Mouse (Mus musculus): ENCODE measurements around the gene Desi2. TPM values are rescaled to one million over a fixed set of nuclear protein-coding genes. Genes with fewer than 3 reads are reported as not detected.
"Not testable (repeated sequence)": the region's sequence is repeated elsewhere in the genome, so short reads cannot be mapped to it uniquely, and the experiment has no call there.

Desi2 gene
- polyA plus RNA-seq, 1 experiment from 2014 or later, result 20.6 TPM

- Histone ChIP-seq H3K4me1 (ENCODE audit: control insufficient read depth, insufficient read depth, low read length) (no peaks in the 10 kb centered on the region), H3K27ac (ENCODE audit: low read length) (no peak overlapping the region), H3K4me2 (ENCODE audit: low read depth, low read length) (no peak overlapping the region), H3K4me3 (ENCODE audit: low read length) (no peak overlapping the region), H3K9ac (ENCODE audit: low read length) (no peak overlapping the region), H3K36me3 (ENCODE audit: control insufficient read depth, insufficient read depth) (peaks cover 25% of the 10 kb centered on the region), H3K9me3 (replicated peaks; ENCODE audit: control insufficient read depth, low read length) (no peaks in the 10 kb centered on the region), H3K27me3 (ENCODE audit: control insufficient read depth, insufficient read depth, low read length) (no peaks in the 10 kb centered on the region)
- 86% methylated on average over 1 of the region's 1 CpGs for WGBS
- ATAC-seq (replicated peaks; ENCODE audit: extremely low read depth, insufficient read depth, low FRiP score), result no peak
Observed at GRCm38 (mm10) chr1:178248107-178248820, 61.0 kb downstream of the Desi2 start.

- no peak overlapping the region for H3K27ac ChIP-seq (ENCODE audit: low read length)
- no peak overlapping the region for H3K4me3 ChIP-seq (ENCODE audit: low read length)
- ATAC-seq (replicated peaks; ENCODE audit: extremely low read depth, insufficient read depth, low FRiP score), result no peak
- peaks cover 5% of the 10 kb centered on the region for H3K4me1 ChIP-seq (ENCODE audit: control insufficient read depth, insufficient read depth, low read length)
- no peak overlapping the region for H3K9ac ChIP-seq (ENCODE audit: low read length)
- 86% methylated on average over 4 of the region's 4 CpGs for WGBS
- no peaks in the 10 kb centered on the region for H3K27me3 ChIP-seq (ENCODE audit: control insufficient read depth, insufficient read depth, low read length)
- H3K4me2 ChIP-seq (ENCODE audit: low read depth, low read length), result no peak overlapping the region
- H3K9me3 ChIP-seq (replicated peaks; ENCODE audit: control insufficient read depth, low read length), result no peaks in the 10 kb centered on the region
- H3K36me3 ChIP-seq (ENCODE audit: control insufficient read depth, insufficient read depth), result peaks cover 22% of the 10 kb centered on the region
Observed at GRCm38 (mm10) chr1:178254598-178254997, 67.4 kb downstream of the Desi2 start.

- no peak overlapping the region for H3K4me3 ChIP-seq (ENCODE audit: low read length)
- no peak overlapping the region for H3K27ac ChIP-seq (ENCODE audit: low read length)
- H3K9me3 ChIP-seq (replicated peaks; ENCODE audit: control insufficient read depth, low read length), result no peaks in the 10 kb centered on the region
- H3K4me2 ChIP-seq (ENCODE audit: low read depth, low read length), result no peak overlapping the region
- WGBS, result 77% methylated on average over 4 of the region's 4 CpGs
- peaks cover 17% of the 10 kb centered on the region for H3K36me3 ChIP-seq (ENCODE audit: control insufficient read depth, insufficient read depth)
- H3K27me3 ChIP-seq (ENCODE audit: control insufficient read depth, insufficient read depth, low read length), result no peaks in the 10 kb centered on the region
- peaks cover 5% of the 10 kb centered on the region for H3K4me1 ChIP-seq (ENCODE audit: control insufficient read depth, insufficient read depth, low read length)
- no peak overlapping the region for H3K9ac ChIP-seq (ENCODE audit: low read length)
- no peak for ATAC-seq (replicated peaks; ENCODE audit: extremely low read depth, insufficient read depth, low FRiP score)
Observed at GRCm38 (mm10) chr1:178256351-178256750, 69.1 kb downstream of the Desi2 start.

- Histone ChIP-seq H3K9me3 (replicated peaks; ENCODE audit: control insufficient read depth, low read length) (no peaks in the 10 kb centered on the region), H3K4me2 (ENCODE audit: low read depth, low read length) (no peak overlapping the region), H3K27ac (ENCODE audit: low read length) (no peak overlapping the region), H3K27me3 (ENCODE audit: control insufficient read depth, insufficient read depth, low read length) (no peaks in the 10 kb centered on the region), H3K4me3 (ENCODE audit: low read length) (no peak overlapping the region), H3K36me3 (ENCODE audit: control insufficient read depth, insufficient read depth) (peaks cover 15% of the 10 kb centered on the region), H3K9ac (ENCODE audit: low read length) (no peak overlapping the region), H3K4me1 (ENCODE audit: control insufficient read depth, insufficient read depth, low read length) (peaks cover 3% of the 10 kb centered on the region)
- 92% methylated on average over 2 of the region's 2 CpGs for WGBS
- no peak for ATAC-seq (replicated peaks; ENCODE audit: extremely low read depth, insufficient read depth, low FRiP score)
Observed at GRCm38 (mm10) chr1:178258821-178259220, 71.6 kb downstream of the Desi2 start.

- not testable (repeated sequence) for H3K4me1 ChIP-seq (ENCODE audit: control insufficient read depth, insufficient read depth, low read length); H3K36me3 ChIP-seq (ENCODE audit: control insufficient read depth, insufficient read depth); H3K4me3 ChIP-seq (ENCODE audit: low read length); H3K9ac ChIP-seq (ENCODE audit: low read length); H3K4me2 ChIP-seq (ENCODE audit: low read depth, low read length); H3K9me3 ChIP-seq (replicated peaks; ENCODE audit: control insufficient read depth, low read length); ATAC-seq (replicated peaks; ENCODE audit: extremely low read depth, insufficient read depth, low FRiP score); H3K27me3 ChIP-seq (ENCODE audit: control insufficient read depth, insufficient read depth, low read length); H3K27ac ChIP-seq (ENCODE audit: low read length)
- 89% methylated on average over 3 of the region's 3 CpGs for WGBS
Observed at GRCm38 (mm10) chr1:178265381-178265780, 78.2 kb downstream of the Desi2 start.

- no peaks in the 10 kb centered on the region for H3K9me3 ChIP-seq (replicated peaks; ENCODE audit: control insufficient read depth, low read length)
- H3K27me3 ChIP-seq (ENCODE audit: control insufficient read depth, insufficient read depth, low read length), result no peaks in the 10 kb centered on the region
- no peak overlapping the region for H3K27ac ChIP-seq (ENCODE audit: low read length)
- no peak overlapping the region for H3K4me2 ChIP-seq (ENCODE audit: low read depth, low read length)
- no peak overlapping the region for H3K9ac ChIP-seq (ENCODE audit: low read length)
- H3K4me3 ChIP-seq (ENCODE audit: low read length), result no peak overlapping the region
- 0 out of 2 replicates have a peak, but pooled peaks cover 3% of the 10 kb centered on the region for H3K4me1 ChIP-seq (ENCODE audit: control insufficient read depth, insufficient read depth, low read length)
- WGBS, result 79% methylated on average over 6 of the region's 6 CpGs
- ATAC-seq (replicated peaks; ENCODE audit: extremely low read depth, insufficient read depth, low FRiP score), result no peak
- H3K36me3 ChIP-seq (ENCODE audit: control insufficient read depth, insufficient read depth), result no peaks in the 10 kb centered on the region
Observed at GRCm38 (mm10) chr1:178270635-178271034, 83.4 kb downstream of the Desi2 start.

- Histone ChIP-seq H3K9ac (ENCODE audit: low read length) (no peak overlapping the region; the same call in 1 of the 2 replicates), H3K4me3 (ENCODE audit: low read length) (peak overlapping the region; percentile 53), H3K36me3 (ENCODE audit: control insufficient read depth, insufficient read depth) (no peaks in the 10 kb centered on the region), H3K4me1 (ENCODE audit: control insufficient read depth, insufficient read depth, low read length) (0 out of 2 replicates have a peak, but pooled peaks cover 4% of the 10 kb centered on the region), H3K27ac (ENCODE audit: low read length) (no peak overlapping the region), H3K9me3 (replicated peaks; ENCODE audit: control insufficient read depth, low read length) (no peaks in the 10 kb centered on the region), H3K27me3 (ENCODE audit: control insufficient read depth, insufficient read depth, low read length) (no peaks in the 10 kb centered on the region), H3K4me2 (ENCODE audit: low read depth, low read length) (peak overlapping the region; percentile 84)
- 50% methylated on average over 9 of the region's 9 CpGs for WGBS
- no peak for ATAC-seq (replicated peaks; ENCODE audit: extremely low read depth, insufficient read depth, low FRiP score)
Observed at GRCm38 (mm10) chr1:178275174-178275730, 88.0 kb downstream of the Desi2 start.

- peak overlapping the region; percentile 84 for H3K4me2 ChIP-seq (ENCODE audit: low read depth, low read length)
- ATAC-seq (replicated peaks; ENCODE audit: extremely low read depth, insufficient read depth, low FRiP score), result peak; percentile 50; the same call in 1 of the 2 replicates
- H3K27me3 ChIP-seq (ENCODE audit: control insufficient read depth, insufficient read depth, low read length), result no peaks in the 10 kb centered on the region
- no peaks in the 10 kb centered on the region for H3K9me3 ChIP-seq (replicated peaks; ENCODE audit: control insufficient read depth, low read length)
- H3K4me1 ChIP-seq (ENCODE audit: control insufficient read depth, insufficient read depth, low read length), result 0 out of 2 replicates have a peak, but pooled peaks cover 4% of the 10 kb centered on the region
- no peak overlapping the region for H3K27ac ChIP-seq (ENCODE audit: low read length)
- no peaks in the 10 kb centered on the region for H3K36me3 ChIP-seq (ENCODE audit: control insufficient read depth, insufficient read depth)
- peak overlapping the region; percentile 82 for H3K9ac ChIP-seq (ENCODE audit: low read length)
- H3K4me3 ChIP-seq (ENCODE audit: low read length), result peak overlapping the region; percentile 53
- WGBS, result 8% methylated on average over 11 of the region's 11 CpGs
Observed at GRCm38 (mm10) chr1:178275738-178276053, 88.5 kb downstream of the Desi2 start.

GRCm38 (mm10) chr1:178276054-178276911 lies 89.1 kb downstream of the Desi2 start:
- H3K27ac ChIP-seq (ENCODE audit: low read length), result peak overlapping the region; percentile 6; the same call in 1 of the 2 replicates
- under 1% methylated on average over 87 of the region's 87 CpGs for WGBS
- peak; percentile 85 for ATAC-seq (replicated peaks; ENCODE audit: extremely low read depth, insufficient read depth, low FRiP score)

More at GRCm38 (mm10) chr1:178276054-178276911, 89.1 kb downstream of the Desi2 start:
- H3K36me3 ChIP-seq (ENCODE audit: control insufficient read depth, insufficient read depth), result no peaks in the 10 kb centered on the region
- peak overlapping the region; percentile 82 for H3K9ac ChIP-seq (ENCODE audit: low read length)
- H3K4me3 ChIP-seq (ENCODE audit: low read length), result peak overlapping the region; percentile 53
- H3K4me2 ChIP-seq (ENCODE audit: low read depth, low read length), result peak overlapping the region; percentile 84
- H3K4me1 ChIP-seq (ENCODE audit: control insufficient read depth, insufficient read depth, low read length), result 0 out of 2 replicates have a peak, but pooled peaks cover 4% of the 10 kb centered on the region
- H3K27me3 ChIP-seq (ENCODE audit: control insufficient read depth, insufficient read depth, low read length), result no peaks in the 10 kb centered on the region
- no peaks in the 10 kb centered on the region for H3K9me3 ChIP-seq (replicated peaks; ENCODE audit: control insufficient read depth, low read length)
